Mouse (Mus musculus): ENCODE measurements around the gene Ncr1. TPM values are rescaled to one million over a fixed set of nuclear protein-coding genes. Genes with fewer than 3 reads are reported as not detected.
A peak's percentile ranks its signal among the peaks of the same experiment; 100 is the strongest.
"Not testable (repeated sequence)": the region's sequence is repeated elsewhere in the genome, so short reads cannot be mapped to it uniquely, and the experiment has no call there.

Ncr1 gene
- 1.7 and 2.5 TPM in 2 replicates for polyA plus RNA-seq (2012; rRNA removed)

DNA sequence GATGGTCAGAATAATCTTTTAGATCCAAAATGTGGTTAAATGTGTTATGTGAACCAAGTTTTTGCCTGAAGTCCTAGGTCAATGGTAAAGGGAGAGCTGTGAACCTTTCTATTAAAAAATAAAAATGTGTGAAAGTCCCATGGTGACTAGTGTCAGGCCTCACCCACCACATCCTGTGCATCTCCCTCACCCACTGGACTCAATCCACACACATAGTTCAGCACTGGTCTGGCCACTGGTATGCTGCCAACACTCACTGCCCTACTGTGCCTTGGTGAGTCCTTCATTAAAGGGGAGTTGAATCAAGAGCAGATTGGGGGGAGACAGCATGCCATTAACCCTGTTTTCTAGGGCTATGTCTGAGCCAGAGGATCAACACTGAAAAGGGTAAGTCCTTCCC lies at the start of gene Ncr1:
Ncr1 (plus strand) TSS at position 216 of the 400 bp plus-strand sequence.
- DNase-seq = no peak
- no peak within 1 kb of the TSS for H3K4me3 ChIP-seq (replicated peaks; ENCODE audit: extremely low read depth, low read depth, low read length)
- no peaks in the 10 kb centered on the region for H3K4me1 ChIP-seq (ENCODE audit: control insufficient read depth, insufficient read depth, low read length)
- no peak for TF ChIP-seq CTCF (IDR thresholded peaks at IDR 0.05; ENCODE audit: insufficient read depth, low read length)
- no peak for TF ChIP-seq POLR2A (IDR thresholded peaks at IDR 0.05; ENCODE audit: borderline replicate concordance, extremely low read depth, low read depth, low read length)

DNA sequence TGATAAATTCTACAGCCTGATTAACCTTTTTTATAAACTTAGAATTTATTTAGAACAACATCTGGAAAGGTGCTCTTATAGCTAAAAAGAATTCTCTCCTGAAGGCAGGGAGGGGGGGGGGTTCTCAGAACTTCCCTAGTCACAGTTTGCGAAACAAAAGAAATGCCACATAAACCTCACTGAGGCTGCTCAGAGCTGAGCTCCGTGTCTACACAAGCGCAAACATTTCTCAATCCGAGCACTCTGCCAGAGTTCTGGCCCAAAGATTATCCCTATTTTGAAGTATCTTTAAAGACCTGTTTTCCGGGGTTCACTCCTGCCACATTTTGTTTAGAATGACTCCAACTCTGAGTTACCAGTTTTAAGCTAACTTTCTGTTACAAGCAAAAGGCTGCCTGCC lies 44.9 kb upstream of the Ncr1 start:
- Histone ChIP-seq H3K4me3 (replicated peaks; ENCODE audit: extremely low read depth, low read depth, low read length) (no peak overlapping the region), H3K4me1 (ENCODE audit: control insufficient read depth, insufficient read depth, low read length) (no peaks in the 10 kb centered on the region)
- TF ChIP-seq POLR2A (IDR thresholded peaks at IDR 0.05; ENCODE audit: borderline replicate concordance, extremely low read depth, low read depth, low read length) = no peak
- no peak for TF ChIP-seq CTCF (IDR thresholded peaks at IDR 0.05; ENCODE audit: insufficient read depth, low read length)
- DNase-seq = no peak
- WGBS = 76% methylated on average over 5 of the region's 5 CpGs

DNA sequence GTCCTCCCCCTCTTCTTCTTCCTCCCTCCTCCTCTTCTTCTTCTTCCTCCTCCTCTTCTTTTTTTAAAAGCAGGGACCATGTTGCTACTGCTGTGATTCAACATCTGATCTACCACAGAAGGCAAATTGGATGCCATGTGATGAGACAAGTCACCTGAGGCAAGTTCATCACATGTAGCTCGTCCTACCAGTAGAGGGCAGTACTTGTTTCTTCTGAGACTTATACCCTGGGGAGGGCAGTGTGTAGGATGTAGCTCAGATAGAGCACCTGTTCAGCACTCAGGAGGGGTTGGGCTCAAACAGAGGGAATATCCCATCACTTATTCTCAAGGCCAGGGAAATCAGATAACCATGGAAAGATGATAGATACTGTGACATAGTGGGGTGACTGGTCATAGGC lies 40.3 kb upstream of the Ncr1 start:
- WGBS = 38% methylated on average over 1 of the region's 1 CpGs
- Histone ChIP-seq H3K4me3 (replicated peaks; ENCODE audit: extremely low read depth, low read depth, low read length) (no peak overlapping the region), H3K4me1 (ENCODE audit: control insufficient read depth, insufficient read depth, low read length) (no peaks in the 10 kb centered on the region)
- TF ChIP-seq POLR2A (IDR thresholded peaks at IDR 0.05; ENCODE audit: borderline replicate concordance, extremely low read depth, low read depth, low read length) = no peak
- TF ChIP-seq CTCF (IDR thresholded peaks at IDR 0.05; ENCODE audit: insufficient read depth, low read length) = peak; percentile 38
- DNase-seq = no peak

DNA sequence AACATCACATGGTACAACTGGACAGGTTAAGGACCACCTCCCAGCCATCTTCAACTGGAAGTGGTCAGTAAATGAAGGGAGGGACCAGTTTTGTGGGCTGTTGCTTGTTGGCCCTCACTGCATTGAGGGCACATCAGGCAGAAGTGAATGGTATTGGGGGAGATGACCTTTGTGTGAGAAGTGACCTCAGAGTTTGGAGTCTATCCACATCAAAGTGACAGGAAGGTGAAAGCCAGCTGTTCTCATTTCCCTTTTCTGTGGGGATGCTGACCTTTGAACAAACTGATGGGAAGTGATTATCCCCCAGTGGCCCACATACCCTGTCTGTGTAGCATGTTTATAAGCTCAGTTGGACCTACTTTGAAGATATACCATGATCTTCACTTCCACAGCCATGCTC lies 37.4 kb upstream of the Ncr1 start:
- TF ChIP-seq CTCF (IDR thresholded peaks at IDR 0.05; ENCODE audit: insufficient read depth, low read length) (no peak), POLR2A (IDR thresholded peaks at IDR 0.05; ENCODE audit: borderline replicate concordance, extremely low read depth, low read depth, low read length) (no peak)
- no peaks in the 10 kb centered on the region for H3K4me1 ChIP-seq (ENCODE audit: control insufficient read depth, insufficient read depth, low read length)
- H3K4me3 ChIP-seq (replicated peaks; ENCODE audit: extremely low read depth, low read depth, low read length) = no peak overlapping the region
- no peak for DNase-seq

DNA sequence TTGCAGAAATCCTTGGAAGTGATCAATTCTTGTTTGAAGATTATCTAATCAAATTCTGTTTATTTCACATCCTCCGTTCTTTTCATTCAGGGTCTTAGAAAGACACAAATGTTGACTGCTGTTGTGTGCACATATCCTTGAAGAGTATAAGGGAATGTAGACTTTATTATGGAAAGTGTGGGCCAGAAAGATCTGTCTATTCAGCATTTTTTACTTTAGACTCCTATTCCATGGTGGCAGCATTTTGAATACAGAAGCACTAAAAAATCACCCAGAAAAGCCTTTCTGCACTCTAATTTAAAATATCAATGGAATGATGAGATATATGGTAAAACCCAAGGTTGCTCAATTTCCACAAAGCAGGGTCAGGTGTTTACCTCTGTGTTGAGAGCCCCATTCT lies 34.1 kb upstream of the Ncr1 start:
- H3K4me1 ChIP-seq (ENCODE audit: control insufficient read depth, insufficient read depth, low read length) = no peaks in the 10 kb centered on the region
- 85% methylated on average over 1 of the region's 1 CpGs for WGBS
- H3K4me3 ChIP-seq (replicated peaks; ENCODE audit: extremely low read depth, low read depth, low read length) = no peak overlapping the region
- TF ChIP-seq CTCF (IDR thresholded peaks at IDR 0.05; ENCODE audit: insufficient read depth, low read length) = no peak
- no peak for TF ChIP-seq POLR2A (IDR thresholded peaks at IDR 0.05; ENCODE audit: borderline replicate concordance, extremely low read depth, low read depth, low read length)
- no peak for DNase-seq

DNA sequence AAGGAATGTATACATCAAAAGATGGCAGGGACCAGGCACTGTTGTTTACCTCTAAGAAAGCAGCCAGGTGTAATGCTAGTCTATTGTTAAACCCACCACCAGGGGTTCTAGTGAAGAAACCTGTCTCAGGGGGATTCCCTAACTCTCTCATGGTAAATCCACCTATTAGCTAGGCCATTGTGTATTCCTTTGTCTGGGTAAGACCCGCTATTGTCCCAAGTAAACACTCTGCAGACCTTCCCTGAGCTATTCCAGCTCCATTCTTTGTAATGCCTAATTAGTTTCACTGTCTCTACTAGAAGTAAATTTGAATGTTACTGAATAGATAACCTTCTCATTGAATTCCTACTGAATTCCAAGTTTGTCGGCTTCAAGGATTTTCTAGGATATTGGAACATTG lies 24.4 kb upstream of the Ncr1 start:
- whole genome bisulfite sequencing = 80% methylated on average over 2 of the region's 2 CpGs
- H3K4me3 ChIP-seq (replicated peaks; ENCODE audit: extremely low read depth, low read depth, low read length); H3K4me1 ChIP-seq (ENCODE audit: control insufficient read depth, insufficient read depth, low read length); DNase-seq: not testable (repeated sequence)

DNA sequence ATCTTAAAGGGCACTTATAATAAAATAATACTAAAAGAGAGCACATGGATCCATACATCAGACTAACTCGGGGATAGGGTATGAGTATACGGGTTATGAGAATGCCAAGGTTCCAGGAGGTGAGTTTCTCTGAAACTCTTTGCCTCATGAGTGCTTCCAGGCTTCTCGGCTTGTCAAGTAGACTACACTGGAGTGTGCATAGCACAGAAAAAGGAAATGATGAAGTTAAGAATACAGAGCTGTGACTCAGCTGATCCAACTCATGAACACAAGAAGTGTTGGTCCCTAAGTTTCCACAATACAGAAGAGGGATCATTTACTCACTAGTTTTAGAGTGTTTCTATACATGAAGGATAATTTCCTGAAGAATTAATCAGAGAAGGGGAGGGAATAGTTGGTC lies 24.0 kb upstream of the Ncr1 start:
- not testable (repeated sequence) for H3K4me1 ChIP-seq (ENCODE audit: control insufficient read depth, insufficient read depth, low read length); DNase-seq; H3K4me3 ChIP-seq (replicated peaks; ENCODE audit: extremely low read depth, low read depth, low read length)
- WGBS = 78% methylated on average over 3 of the region's 3 CpGs

DNA sequence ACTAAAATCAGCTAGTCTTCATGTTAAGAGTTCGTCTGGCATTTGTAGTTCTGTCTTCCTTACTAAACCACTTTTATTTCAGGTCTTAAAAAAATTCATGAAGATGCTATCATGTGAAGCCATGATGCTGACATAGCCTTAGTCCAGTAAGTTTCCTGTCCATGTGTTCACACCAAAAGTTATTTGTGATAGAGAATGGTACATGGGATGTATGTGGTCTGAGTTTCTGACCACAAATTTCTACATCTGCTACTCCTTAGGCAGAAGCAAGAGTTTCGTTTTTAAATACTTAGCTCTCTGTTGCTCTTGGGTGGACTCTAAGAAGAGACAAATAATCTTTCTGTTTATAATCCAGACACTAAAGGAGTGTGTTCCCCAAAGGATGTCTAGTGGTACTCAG lies 14.2 kb upstream of the Ncr1 start:
- Histone ChIP-seq H3K4me1 (ENCODE audit: control insufficient read depth, insufficient read depth, low read length) (no peaks in the 10 kb centered on the region), H3K4me3 (replicated peaks; ENCODE audit: extremely low read depth, low read depth, low read length) (no peak overlapping the region)
- WGBS = 52% methylated on average over 2 of the region's 2 CpGs
- no peak for DNase-seq
- TF ChIP-seq CTCF (IDR thresholded peaks at IDR 0.05; ENCODE audit: insufficient read depth, low read length) (no peak), POLR2A (IDR thresholded peaks at IDR 0.05; ENCODE audit: borderline replicate concordance, extremely low read depth, low read depth, low read length) (no peak)

DNA sequence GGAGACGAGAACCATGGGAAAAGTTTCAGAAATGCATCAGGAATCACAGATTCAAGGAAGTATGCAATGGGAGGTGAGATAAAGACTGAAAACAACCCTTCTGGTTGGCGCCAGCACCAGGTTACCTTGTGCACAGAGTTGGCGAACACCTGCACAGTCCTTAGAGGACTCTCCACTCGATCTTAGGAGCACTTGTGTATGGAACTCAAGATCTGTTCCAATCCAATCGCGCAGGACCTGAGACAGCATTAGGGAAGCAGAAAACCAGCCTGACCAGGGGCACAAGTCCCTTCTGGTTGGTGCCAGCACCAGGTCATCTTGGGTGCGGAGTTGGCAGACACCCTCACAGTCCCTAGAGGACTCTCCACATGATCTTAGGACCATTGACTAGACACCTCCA lies 36.0 kb downstream of the Ncr1 start:
- DNase-seq = peak; percentile 13
- TF ChIP-seq CTCF (IDR thresholded peaks at IDR 0.05; ENCODE audit: insufficient read depth, low read length) (no peak), POLR2A (IDR thresholded peaks at IDR 0.05; ENCODE audit: borderline replicate concordance, extremely low read depth, low read depth, low read length) (no peak)
- Histone ChIP-seq H3K4me1 (ENCODE audit: control insufficient read depth, insufficient read depth, low read length) (no peaks in the 10 kb centered on the region), H3K4me3 (replicated peaks; ENCODE audit: extremely low read depth, low read depth, low read length) (no peak overlapping the region)
- 66% methylated on average over 7 of the region's 7 CpGs for WGBS

Other genes starting within 250 kb of the Ncr1 start
- gene Ttyh1, start 218.3 kb upstream of the Ncr1 start, polyA plus RNA-seq (2012; rRNA removed) = 2.6 and 3.0 TPM in 2 replicates
- gene Leng8, start 200.7 kb upstream of the Ncr1 start, polyA plus RNA-seq (2012; rRNA removed) = 648 and 958 TPM in 2 replicates
- gene Leng9, start 187.3 kb upstream of the Ncr1 start, polyA plus RNA-seq (2012; rRNA removed) = 8.6 and 10.2 TPM in 2 replicates
- gene Cdc42ep5, start 172.9 kb upstream of the Ncr1 start, polyA plus RNA-seq (2012; rRNA removed) = 46.9 and 51.8 TPM in 2 replicates
- 3.1 and 3.3 TPM in 2 replicates for gene Lilra5, start 100.0 kb upstream of the Ncr1 start, polyA plus RNA-seq (2012; rRNA removed)
- 0.41 and 0.49 TPM in 2 replicates for gene Gp6, start 60.0 kb downstream of the Ncr1 start, polyA plus RNA-seq (2012; rRNA removed)
- gene Rdh13, start 107.9 kb downstream of the Ncr1 start, polyA plus RNA-seq (2012; rRNA removed) = 12.8 and 16.4 TPM in 2 replicates
- gene Eps8l1, start 123.0 kb downstream of the Ncr1 start, polyA plus RNA-seq (2012; rRNA removed) = 32.7 and 44.8 TPM in 2 replicates
- 92.3 and 108 TPM in 2 replicates for gene Ppp1r12c, start 164.0 kb downstream of the Ncr1 start, polyA plus RNA-seq (2012; rRNA removed)
- 0.81 and 0.89 TPM in 2 replicates for gene Tnnt1, start 178.7 kb downstream of the Ncr1 start, polyA plus RNA-seq (2012; rRNA removed)
- gene Tnni3, start 186.5 kb downstream of the Ncr1 start, polyA plus RNA-seq (2012; rRNA removed) = 428 and 438 TPM in 2 replicates
- 16.1 and 17.8 TPM in 2 replicates for gene Dnaaf3, start 194.7 kb downstream of the Ncr1 start, polyA plus RNA-seq (2012; rRNA removed)
- gene Syt5, start 209.8 kb downstream of the Ncr1 start, polyA plus RNA-seq (2012; rRNA removed) = 12.6 and 13.8 TPM in 2 replicates

All from lung, adult 2 months (tissue).